Mouse (Mus musculus) ZHBTc4 (cell line): ENCODE results near the gene Efna5.

ENCODE experiments used
- DNase-seq: peaks from one replicate; pipeline ENCODE4 v3.0.0-alpha.2; 2011; ENCODE audit warnings: low read depth, low spot score

Gene Efna5

DNA sequence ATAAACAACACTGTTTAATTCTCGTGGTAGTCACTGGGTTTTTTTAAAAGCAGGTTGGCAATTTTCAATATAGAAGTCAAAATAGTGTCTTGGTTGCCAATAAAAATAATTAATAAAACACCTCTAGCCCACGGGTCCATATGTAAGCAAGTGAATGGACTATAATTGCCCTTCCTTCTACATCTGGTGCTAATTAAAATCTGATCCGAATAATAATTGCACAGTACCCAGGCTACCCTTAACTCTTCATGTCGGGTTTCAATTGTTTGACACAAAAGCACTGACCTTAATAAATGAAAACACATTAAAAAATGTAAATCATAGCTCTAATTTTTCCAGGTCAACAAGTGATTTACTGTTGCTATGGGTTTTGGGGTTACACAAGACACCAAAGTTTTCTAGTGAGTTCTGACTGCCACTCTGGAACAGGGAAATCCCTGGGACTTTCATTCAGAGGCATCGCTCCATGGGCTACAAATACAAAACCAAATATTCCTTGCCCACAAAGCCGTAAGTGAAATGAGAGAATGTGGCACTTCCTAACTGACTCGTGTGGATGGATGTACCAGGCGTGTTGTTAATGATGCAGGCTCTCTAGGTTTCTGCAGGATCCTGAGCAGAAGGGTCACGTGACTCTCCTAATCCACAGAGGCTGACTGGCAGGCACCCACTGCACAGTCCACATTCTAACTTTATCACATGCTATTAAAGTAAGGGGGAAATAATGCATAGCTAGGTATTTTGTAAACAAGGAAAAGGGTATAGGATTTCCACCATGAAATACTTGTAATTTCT, 178.9 kb downstream of the Efna5 start:
- no peak for DNase-seq

GRCm38 (mm10) chr17:62700791-62701602, 180.1 kb downstream of the Efna5 start:
- no peak for DNase-seq

GRCm38 (mm10) chr17:62694958-62695437, 186.1 kb downstream of the Efna5 start:
- no peak for DNase-seq

DNA sequence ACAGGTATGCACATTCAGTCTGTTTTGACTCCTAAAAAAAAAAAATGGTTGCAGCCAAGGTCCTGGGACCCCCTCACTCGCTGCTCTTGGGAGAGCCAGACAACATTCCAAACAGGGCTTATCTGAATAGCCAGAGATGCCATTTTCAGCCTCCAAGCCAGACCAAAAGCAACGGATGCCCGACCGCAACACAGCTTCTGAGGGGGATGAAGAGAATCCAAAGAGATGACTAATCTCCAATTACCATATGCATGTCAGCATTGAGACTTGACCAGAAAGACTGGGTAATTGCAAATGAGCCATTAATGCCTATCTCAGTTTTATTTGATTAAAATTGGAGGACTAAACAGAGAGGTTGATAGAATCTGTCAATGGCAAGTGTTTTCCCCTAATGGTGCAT, 188.9 kb downstream of the Efna5 start:
- DNase-seq = peak; percentile 23

DNA sequence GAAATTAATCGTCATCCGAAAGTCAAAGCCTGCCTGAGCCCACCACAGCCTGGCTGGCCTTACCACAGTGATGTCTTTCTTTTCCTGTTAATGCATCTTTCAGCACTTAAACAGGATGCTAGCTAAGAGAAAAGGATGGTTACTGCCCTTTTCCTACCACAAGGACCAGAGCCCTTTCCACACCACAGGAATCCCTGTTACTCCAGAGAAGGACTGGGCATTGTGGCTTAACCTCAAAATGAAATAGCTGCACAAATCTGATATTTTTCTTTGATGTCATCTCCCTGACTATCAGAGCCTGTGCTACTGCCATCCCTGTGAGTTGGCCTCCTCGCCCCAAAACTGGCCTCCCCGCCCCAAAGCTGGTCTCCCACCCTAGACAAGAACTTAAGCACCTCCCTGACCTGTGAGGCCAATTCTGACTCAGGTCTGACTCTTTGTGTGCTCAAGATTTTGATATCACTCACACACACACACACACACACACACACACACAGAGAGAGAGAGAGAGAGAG, 189.9 kb downstream of the Efna5 start:
- no peak for DNase-seq

DNA sequence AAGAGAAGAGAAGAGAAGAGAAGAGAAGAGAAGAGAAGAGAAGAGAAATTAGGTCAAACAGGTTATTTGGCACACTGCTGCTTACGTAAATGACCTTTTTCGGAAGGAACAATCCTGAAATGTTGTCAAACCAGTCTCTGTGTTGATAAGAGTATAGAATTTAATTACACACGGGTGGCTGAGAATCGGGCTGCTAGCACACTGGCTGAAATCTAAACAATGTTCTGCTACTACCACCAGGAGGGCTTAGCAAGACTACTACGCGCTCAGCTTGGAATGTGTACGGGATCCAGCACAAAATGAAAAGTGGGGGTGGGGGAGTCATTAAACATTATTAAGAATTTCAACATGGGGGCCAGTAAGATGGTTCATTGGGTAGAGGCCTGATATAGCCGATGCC, 190.9 kb downstream of the Efna5 start:
- DNase-seq = no peak

- peak; percentile 42 for DNase-seq
Observed at GRCm38 (mm10) chr17:62689646-62690045, 191.5 kb downstream of the Efna5 start.

DNA sequence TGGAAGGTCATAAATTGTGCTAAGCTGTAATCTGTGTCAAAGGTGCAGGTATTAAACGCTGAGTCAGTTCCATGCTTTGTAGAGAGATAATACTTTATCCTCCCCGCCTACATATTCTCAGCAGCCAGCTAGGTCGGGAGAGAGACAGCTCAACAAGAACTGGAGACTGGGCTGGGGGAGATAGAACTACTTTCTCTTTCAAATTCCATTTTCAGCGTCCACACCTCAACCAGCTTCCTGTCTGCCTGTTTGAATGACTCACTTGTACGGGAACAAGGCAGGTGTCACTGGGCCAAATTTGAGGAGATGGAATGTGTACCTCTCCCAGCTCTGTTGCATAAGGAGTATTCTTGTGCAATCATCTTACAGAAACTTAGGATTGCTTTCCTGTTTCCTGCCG, 193.7 kb downstream of the Efna5 start:
- peak; percentile 23 for DNase-seq

- peak; percentile 62 for DNase-seq
Observed at GRCm38 (mm10) chr17:62685181-62685580, 195.9 kb downstream of the Efna5 start.

DNA sequence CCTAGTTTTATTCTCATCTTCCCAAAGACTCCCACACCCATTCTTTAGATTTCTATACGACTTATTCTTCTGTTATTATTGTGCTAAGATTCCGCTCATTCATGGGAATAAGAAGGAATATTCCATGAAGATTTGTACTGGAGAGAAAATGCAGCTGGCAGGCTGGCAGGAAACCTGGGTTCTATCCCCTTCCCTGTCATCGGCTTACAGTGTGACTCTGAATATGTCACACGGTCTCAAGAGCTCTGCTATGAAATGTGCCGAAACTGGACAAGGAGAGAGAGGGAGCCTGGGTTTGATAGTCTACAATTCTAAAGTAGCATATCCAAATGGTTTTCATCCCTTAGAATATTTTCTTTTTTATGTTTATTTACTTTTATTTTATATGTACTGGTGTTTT, 198.0 kb downstream of the Efna5 start:
- no peak for DNase-seq

DNA sequence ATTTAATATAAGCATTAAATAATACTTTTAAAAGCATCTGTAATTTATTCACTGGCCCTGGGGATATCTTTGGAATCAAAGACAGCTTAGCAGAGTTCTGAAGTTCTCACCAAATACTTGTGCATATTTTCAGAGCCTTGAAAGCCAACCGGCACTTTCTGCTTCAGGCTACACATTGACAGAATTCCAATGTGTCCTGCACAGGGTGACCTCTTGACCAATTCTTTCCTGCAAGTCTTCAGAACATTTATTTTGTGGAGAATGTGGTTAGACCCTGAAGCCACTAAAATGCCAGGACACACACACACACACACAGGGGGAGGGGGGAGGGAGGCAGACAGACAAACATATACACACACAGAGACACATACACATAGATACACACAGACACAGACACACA, 199.4 kb downstream of the Efna5 start:
- DNase-seq = no peak

- no peak for DNase-seq
Observed at GRCm38 (mm10) chr17:62680737-62681136, 200.4 kb downstream of the Efna5 start.

DNA sequence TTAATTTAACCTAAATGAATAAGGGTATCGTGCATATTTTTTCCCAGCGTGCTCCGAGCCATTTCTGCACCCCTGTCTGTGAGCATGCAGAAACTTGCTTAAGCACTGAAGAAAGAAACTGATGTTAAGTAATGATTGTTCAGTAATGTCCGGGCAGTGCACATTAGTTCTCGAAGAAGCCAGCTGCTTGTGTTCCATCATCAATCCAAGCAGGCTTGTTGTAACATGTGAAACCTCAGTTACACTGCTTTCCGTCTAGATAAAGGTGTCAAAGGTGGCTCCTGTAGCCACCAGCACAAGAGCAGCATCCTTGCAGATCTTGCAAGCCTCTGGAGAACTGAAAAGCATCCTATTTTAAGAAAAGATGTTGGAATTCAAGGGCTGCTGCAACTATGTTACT, 204.3 kb downstream of the Efna5 start:
- DNase-seq = no peak

GRCm38 (mm10) chr17:62676409-62676808, 204.7 kb downstream of the Efna5 start:
- no peak for DNase-seq

GRCm38 (mm10) chr17:62675811-62676255, 205.3 kb downstream of the Efna5 start:
- no peak for DNase-seq

- no peak for DNase-seq
Observed at GRCm38 (mm10) chr17:62672068-62672467, 209.0 kb downstream of the Efna5 start.

GRCm38 (mm10) chr17:62666761-62667160, 214.4 kb downstream of the Efna5 start:
- DNase-seq = no peak

- no peak for DNase-seq
Observed at GRCm38 (mm10) chr17:62665823-62666222, 215.3 kb downstream of the Efna5 start.

GRCm38 (mm10) chr17:62664709-62665108, 216.4 kb downstream of the Efna5 start:
- DNase-seq = no peak

DNA sequence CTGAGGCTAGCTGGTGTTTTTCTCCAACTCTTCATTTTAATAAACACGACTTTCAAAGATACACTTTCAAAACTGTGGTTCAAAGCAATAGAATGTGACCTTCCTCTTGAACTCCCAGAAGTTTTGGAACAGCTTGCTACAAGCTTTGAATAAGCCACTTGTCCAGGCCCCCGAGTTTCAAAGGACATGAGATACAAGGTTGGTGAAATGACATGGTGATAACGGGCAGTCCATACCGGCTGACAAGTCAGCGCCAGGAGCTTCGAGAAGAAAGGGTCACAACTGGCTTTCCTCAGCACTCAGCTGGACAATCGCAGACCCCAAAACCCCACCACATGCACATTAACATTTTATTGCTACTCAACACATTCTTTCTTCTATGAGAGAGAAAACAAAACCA, 219.3 kb downstream of the Efna5 start:
- no peak for DNase-seq

- DNase-seq = no peak
Observed at GRCm38 (mm10) chr17:62659501-62660175, 221.5 kb downstream of the Efna5 start.
